ENCODE assay signal across 10 mouse cellular contexts in genomic region chr16:12146666-12147065, GRCm38 (mm10).
DNase-seq lines count a peak whose midpoint lies in the region; ATAC-seq lines count a peak whose summit lies in the region.
"Had no signal": no experiment of that assay in that cellular context is flagged by ENCODE, and none has a peak within 500 bp of the region (broad histone marks: within the 10 kb centered on the region; RNA-seq: fewer than 3 reads in every experiment).

No protein-coding gene starts in this region.

- peak; percentile 61 for DNase-seq in forebrain, embryonic 14.5 days (ENCODE audit: low spot score)
- DNase-seq in forebrain, embryonic 10.5 days (ENCODE audit: extremely low spot score, low spot score), result no peak
- peak; percentile 6 for DNase-seq in lung, postnatal 14 days
- DNase-seq in lung, adult 18-20 months, result no peak
- peak; percentile 19 for DNase-seq in gastrocnemius, postnatal 14 days
- DNase-seq in right cerebral cortex, postnatal 10 days (ENCODE audit: low spot score in 2 of 2), result peak; percentile 59 to 71
- no peak for DNase-seq in spleen, postnatal 14 days (ENCODE audit: low spot score in 2 of 2)
- DNase-seq in urinary bladder, postnatal 36 days (ENCODE audit: low spot score in 2 of 2), result no peak

- H3K27me3 ChIP-seq in forebrain, embryonic 14.5 days (replicated peaks; ENCODE audit: control insufficient read depth, insufficient read depth, low read length), result no peaks in the 10 kb centered on the region
- no peaks in the 10 kb centered on the region for H3K27me3 ChIP-seq in forebrain, embryonic 10.5 days (ENCODE audit: poor library complexity, severe bottlenecking)
- H3K27me3 ChIP-seq: midbrain, embryonic 12.5 days had no signal

- H3K4me2 ChIP-seq in forebrain, embryonic 14.5 days (ENCODE audit: low read length), result no peak overlapping the region
- H3K4me2 ChIP-seq: midbrain, embryonic 12.5 days had no signal

- H3K9ac ChIP-seq in forebrain, embryonic 14.5 days (ENCODE audit: low read length), result no peak overlapping the region
- H3K9ac ChIP-seq: midbrain, embryonic 12.5 days had no signal

- no peaks in the 10 kb centered on the region for H3K4me1 ChIP-seq in forebrain, embryonic 14.5 days (ENCODE audit: control insufficient read depth, insufficient read depth, low read length)
- peaks cover 6% of the 10 kb centered on the region for H3K4me1 ChIP-seq in forebrain, embryonic 10.5 days
- H3K4me1 ChIP-seq: midbrain, embryonic 12.5 days had no signal

- H3K36me3 ChIP-seq in forebrain, embryonic 14.5 days (ENCODE audit: control insufficient read depth, insufficient read depth, low read length), result no peaks in the 10 kb centered on the region
- no peaks in the 10 kb centered on the region for H3K36me3 ChIP-seq in forebrain, embryonic 10.5 days (replicated peaks)
- H3K36me3 ChIP-seq: midbrain, embryonic 12.5 days had no signal

- intact Hi-C loops in gastrocnemius, postnatal 14 days (cut with DNase I; ENCODE audit: low total_unique reads), result no loop called here

- no peak overlapping the region for H3K27ac ChIP-seq in forebrain, embryonic 14.5 days (ENCODE audit: low read depth, low read length)
- H3K27ac ChIP-seq in forebrain, embryonic 10.5 days, result no peak overlapping the region
- H3K27ac ChIP-seq: midbrain, embryonic 12.5 days had no signal

- no peaks in the 10 kb centered on the region for H3K9me3 ChIP-seq in forebrain, embryonic 14.5 days (replicated peaks; ENCODE audit: control insufficient read depth, low read length)
- H3K9me3 ChIP-seq in forebrain, embryonic 10.5 days, result no peaks in the 10 kb centered on the region
- H3K9me3 ChIP-seq: midbrain, embryonic 12.5 days had no signal

- H3K4me3 ChIP-seq in forebrain, embryonic 14.5 days (ENCODE audit: low read depth, low read length), result no peak overlapping the region
- H3K4me3 ChIP-seq in forebrain, embryonic 10.5 days, result no peak overlapping the region
- H3K4me3 ChIP-seq: midbrain, embryonic 12.5 days had no signal

- peak; percentile 63 for ATAC-seq in forebrain, embryonic 14.5 days
- ATAC-seq: CD4-positive, CD25-positive, alpha-beta regulatory T cell, adult 4 months had no signal

Comparison
In these comparisons a context has a peak if more than half of its experiments do, and no peak if none do; other contexts are left out.
1. DNase-seq: peak in forebrain, embryonic 14.5 days (single experiment), lung, postnatal 14 days (single experiment), gastrocnemius, postnatal 14 days (single experiment) and right cerebral cortex, postnatal 10 days (2 of 2); none in forebrain, embryonic 10.5 days (single experiment), lung, adult 18-20 months (0 of 2), spleen, postnatal 14 days (0 of 2) and urinary bladder, postnatal 36 days (0 of 2).